Mouse (Mus musculus) embryonic facial prominence, embryonic 12.5 days (tissue): ENCODE measurements around the gene Sh2b3. TPM values are rescaled to one million over a fixed set of nuclear protein-coding genes. Genes with fewer than 3 reads are reported as not detected.
"Not testable (repeated sequence)": the region's sequence is repeated elsewhere in the genome, so short reads cannot be mapped to it uniquely, and the experiment has no call there.

Experiments used
- ATAC-seq: fragments of 200-750 bp; cut with Nextera tagmentation; 2 replicates; pipeline ENCODE4 v1.8.0; 2017; ENCODE audit not compliant: insufficient number of reproducible peaks, insufficient read depth, low FRiP score, low TSS enrichment
- H3K27ac ChIP-seq: fragments of 300-500 bp; sonication (generic); 2 replicates; pipeline ENCODE4 v1.5.1; 2016; ENCODE audit warnings: mild to moderate bottlenecking
- H3K27me3 ChIP-seq: fragments of 300-500 bp; sonication (generic); 2 replicates; pipeline ENCODE4 v1.6.1; 2016; ENCODE audit warnings: mild to moderate bottlenecking, moderate library complexity
- H3K36me3 ChIP-seq: fragments of 300-500 bp; sonication (generic); 2 replicates; pipeline ENCODE4 v1.6.1; 2016; ENCODE audit warnings: mild to moderate bottlenecking
- H3K4me1 ChIP-seq: fragments of 300-500 bp; sonication (generic); 2 replicates; pipeline ENCODE4 v1.6.1; 2016
- H3K4me2 ChIP-seq: fragments of 300-500 bp; sonication (generic); replicated peaks from 2 replicates; pipeline ENCODE4 v1.6.1; 2016; ENCODE audit warnings: mild to moderate bottlenecking, moderate library complexity
- H3K4me3 ChIP-seq: fragments of 300-500 bp; sonication (generic); 2 replicates; pipeline ENCODE4 v1.5.1; 2016; ENCODE audit warnings: mild to moderate bottlenecking
- H3K9ac ChIP-seq: fragments of 300-500 bp; sonication (generic); 2 replicates; pipeline ENCODE4 v1.6.1; 2016; ENCODE audit warnings: mild to moderate bottlenecking, moderate library complexity
- H3K9me3 ChIP-seq: fragments of 300-500 bp; sonication (generic); 2 replicates; pipeline ENCODE4 v1.6.1; 2016; ENCODE audit warnings: mild to moderate bottlenecking, moderate library complexity
- WGBS: fragments of 180-500 bp; shearing (Covaris S2); methylation state at CpG from one replicate; pipeline ENCODE4 v1.1.7; 2016; 5-methylcytosine and 5-hydroxymethylcytosine counted together
- polyA plus RNA-seq: library from polyadenylated mRNA; unstranded; fragments of >200 nt; fragmentation: Nextera tagmentation; extraction: Ambion mirVana; gene quantifications from 2 replicates; pipeline ENCODE4 v1.2.1, GENCODE M21; 2016

Sh2b3 gene
- polyA plus RNA-seq, 1 experiment from 2014 or later: 14.4 TPM

DNA sequence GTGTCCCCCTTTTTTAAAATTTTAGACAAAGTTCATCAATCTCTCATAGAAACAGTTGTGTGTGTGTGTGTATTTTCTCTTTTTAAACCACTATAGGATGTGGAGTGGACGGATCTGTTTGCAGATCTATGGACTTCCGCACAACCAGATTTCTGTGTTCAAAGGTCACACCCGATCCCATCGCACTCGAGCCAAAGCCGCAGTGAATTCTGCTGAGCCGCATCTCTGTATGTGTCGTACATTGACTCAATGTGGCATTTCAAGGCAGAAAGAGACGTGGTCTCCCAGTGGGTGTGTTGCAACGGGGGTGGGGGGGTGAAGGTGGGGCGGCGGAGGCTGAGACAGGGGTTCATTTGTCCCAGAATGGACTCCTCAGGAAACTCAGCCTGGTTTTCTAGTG lies 21.0 kb upstream of the Sh2b3 start:
- ATAC-seq: no peak
- Histone ChIP-seq H3K4me1 (no peaks in the 10 kb centered on the region), H3K9ac (no peak overlapping the region), H3K36me3 (peaks cover 36% of the 10 kb centered on the region), H3K27ac (no peak overlapping the region), H3K9me3 (peaks cover 8% of the 10 kb centered on the region; the same call in 1 of the 2 replicates), H3K4me2 (no peak overlapping the region), H3K4me3 (no peak overlapping the region), H3K27me3 (no peaks in the 10 kb centered on the region)
- 90% methylated on average over 12 of the region's 12 CpGs for WGBS

DNA sequence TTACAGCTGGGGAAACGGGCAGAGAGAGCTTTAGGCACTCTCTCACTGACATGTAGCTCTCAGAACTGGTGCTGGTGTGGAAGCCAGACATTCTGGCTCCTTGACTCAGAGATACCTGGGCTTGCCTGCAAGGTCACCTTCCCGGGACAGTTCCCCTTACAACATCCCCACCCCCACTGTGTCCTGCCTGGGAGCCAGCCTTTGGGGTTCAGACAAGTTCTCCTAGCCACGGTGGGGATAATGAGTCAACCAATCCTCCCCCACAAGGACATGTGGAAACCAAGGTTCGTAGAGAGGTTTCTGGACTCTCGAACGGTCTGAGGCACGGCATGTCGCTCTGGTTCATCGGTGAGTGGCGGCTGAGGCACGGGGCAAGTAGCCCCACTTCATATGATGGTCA lies 19.3 kb upstream of the Sh2b3 start:
- 84% methylated on average over 11 of the region's 11 CpGs for WGBS

DNA sequence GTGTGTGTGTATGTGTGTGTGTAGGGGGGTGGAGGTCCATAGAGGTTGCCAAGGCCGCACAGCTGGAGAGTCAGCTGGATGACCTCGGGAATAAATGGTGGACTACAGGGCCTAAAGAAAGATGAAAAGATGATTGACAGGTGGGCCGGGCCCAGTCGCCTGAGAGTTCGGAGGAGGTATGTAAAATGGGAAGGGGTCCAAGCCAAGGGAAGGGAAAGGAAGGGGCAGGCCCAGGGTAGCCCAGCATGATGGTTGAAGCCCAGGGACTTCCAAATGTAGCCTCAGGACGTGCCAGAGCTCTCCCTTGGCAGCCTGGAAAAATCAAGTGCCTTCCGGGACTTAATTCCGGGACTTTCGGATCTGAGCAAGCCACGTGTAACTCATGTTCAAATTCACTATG lies 17.3 kb upstream of the Sh2b3 start:
- no peak for ATAC-seq
- Histone ChIP-seq H3K9ac (no peak overlapping the region), H3K36me3 (peaks cover 56% of the 10 kb centered on the region), H3K4me1 (peaks cover 12% of the 10 kb centered on the region), H3K27ac (no peak overlapping the region), H3K4me2 (no peak overlapping the region), H3K27me3 (no peaks in the 10 kb centered on the region), H3K4me3 (no peak overlapping the region), H3K9me3 (no peaks in the 10 kb centered on the region)
- WGBS: 78% methylated on average over 10 of the region's 10 CpGs

More for the DNA sequence above, 19.3 kb upstream of the Sh2b3 start:
- Histone ChIP-seq H3K4me3 (no peak overlapping the region), H3K4me2 (no peak overlapping the region), H3K36me3 (peaks cover 53% of the 10 kb centered on the region), H3K9me3 (peaks cover 8% of the 10 kb centered on the region; the same call in 1 of the 2 replicates), H3K27ac (no peak overlapping the region), H3K9ac (no peak overlapping the region), H3K4me1 (no peaks in the 10 kb centered on the region), H3K27me3 (no peaks in the 10 kb centered on the region)
- no peak for ATAC-seq

DNA sequence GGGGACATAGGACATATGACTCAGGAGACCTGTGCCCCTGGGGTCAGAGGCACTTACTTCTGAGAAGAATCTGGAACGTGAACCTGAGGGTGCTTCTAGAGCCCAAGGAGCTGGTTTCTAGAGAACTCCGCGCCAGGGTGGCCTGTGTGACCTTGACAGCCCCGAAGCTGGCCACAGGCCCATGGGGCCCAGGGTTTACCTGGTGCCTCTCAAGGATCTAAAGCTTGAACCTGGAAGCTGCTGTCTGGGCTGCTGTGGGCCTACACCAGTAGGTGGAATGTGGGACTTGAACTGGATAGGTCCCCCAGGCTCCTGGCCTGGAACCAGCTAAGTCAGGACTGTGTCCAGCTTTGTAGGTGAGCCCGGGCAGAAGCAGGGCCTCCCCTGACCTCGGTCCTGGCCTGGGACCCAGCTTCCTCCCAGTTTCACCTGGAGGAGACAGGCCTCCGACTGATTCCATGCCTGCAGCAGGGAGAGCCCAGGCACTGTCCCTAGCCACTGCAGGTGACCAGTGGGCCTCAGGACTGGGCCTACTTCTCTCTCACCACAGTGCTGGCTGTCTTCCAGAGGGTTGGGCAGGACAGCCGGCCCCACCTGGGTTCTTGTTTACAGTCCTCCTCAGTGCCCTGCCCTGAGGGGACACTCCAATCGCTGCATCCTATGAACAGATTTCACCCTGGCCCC lies 16.1 kb upstream of the Sh2b3 start:
- H3K36me3 ChIP-seq: peaks cover 56% of the 10 kb centered on the region
- H3K9ac ChIP-seq: no peak overlapping the region
- no peak overlapping the region for H3K4me3 ChIP-seq
- no peaks in the 10 kb centered on the region for H3K9me3 ChIP-seq
- H3K27ac ChIP-seq: no peak overlapping the region
- whole genome bisulfite sequencing: 86% methylated on average over 9 of the region's 9 CpGs
- ATAC-seq: no peak
- H3K4me1 ChIP-seq: peaks cover 16% of the 10 kb centered on the region
- H3K27me3 ChIP-seq: no peaks in the 10 kb centered on the region
- H3K4me2 ChIP-seq: no peak overlapping the region

DNA sequence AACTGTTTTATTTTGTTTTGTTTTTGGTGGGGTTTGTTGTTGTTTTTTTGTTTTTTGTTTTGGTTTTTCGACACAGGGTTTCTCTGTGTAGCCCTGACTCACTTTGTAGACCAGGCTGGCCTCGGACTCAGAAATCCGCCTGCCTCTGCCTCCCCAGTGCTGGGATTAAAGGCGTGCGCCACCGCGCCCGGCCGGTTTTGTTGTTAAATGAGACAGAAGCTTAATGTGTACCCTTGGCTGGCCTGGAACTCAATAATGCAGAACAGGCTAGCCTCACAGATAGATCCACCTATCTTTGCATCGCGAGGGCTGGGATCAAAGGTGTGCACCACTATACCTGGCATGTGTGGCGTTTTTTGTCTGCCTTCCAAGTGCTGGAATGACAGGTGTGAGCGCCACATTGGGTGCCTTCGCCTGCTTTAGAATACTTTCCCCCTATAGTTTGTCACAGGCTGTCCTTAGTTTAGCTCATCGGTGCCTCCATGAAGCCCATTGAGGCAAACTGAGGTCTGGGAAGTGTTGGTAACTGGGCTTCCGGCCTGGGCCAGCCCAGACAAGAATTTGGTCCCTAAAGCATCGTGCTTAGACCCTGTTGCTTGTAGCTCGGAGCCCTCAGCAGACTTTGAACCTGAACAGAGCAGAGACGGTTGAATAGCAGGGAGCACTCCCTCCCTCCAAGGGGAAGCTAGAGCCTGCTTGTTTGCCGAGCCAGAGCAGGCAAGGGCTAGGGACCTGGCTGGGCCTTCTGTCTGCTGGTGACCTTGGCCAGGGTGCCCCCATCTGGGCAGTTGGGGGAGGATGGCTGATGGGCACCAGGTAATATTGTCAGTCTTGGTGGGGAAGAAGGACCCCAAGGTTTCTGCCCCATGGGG lies 12.3 kb upstream of the Sh2b3 start:
- H3K36me3 ChIP-seq: peaks cover 41% of the 10 kb centered on the region
- peaks cover 8% of the 10 kb centered on the region; the same call in 1 of the 2 replicates for H3K27me3 ChIP-seq
- no peak for ATAC-seq
- no peak overlapping the region for H3K27ac ChIP-seq
- peaks cover 16% of the 10 kb centered on the region for H3K4me1 ChIP-seq
- 38% methylated on average over 20 of the region's 20 CpGs for WGBS
- peak overlapping the region; percentile 83 for H3K4me3 ChIP-seq
- H3K9me3 ChIP-seq: no peaks in the 10 kb centered on the region
- peak overlapping the region; percentile 80 for H3K9ac ChIP-seq
- peak overlapping the region; percentile 71 for H3K4me2 ChIP-seq

DNA sequence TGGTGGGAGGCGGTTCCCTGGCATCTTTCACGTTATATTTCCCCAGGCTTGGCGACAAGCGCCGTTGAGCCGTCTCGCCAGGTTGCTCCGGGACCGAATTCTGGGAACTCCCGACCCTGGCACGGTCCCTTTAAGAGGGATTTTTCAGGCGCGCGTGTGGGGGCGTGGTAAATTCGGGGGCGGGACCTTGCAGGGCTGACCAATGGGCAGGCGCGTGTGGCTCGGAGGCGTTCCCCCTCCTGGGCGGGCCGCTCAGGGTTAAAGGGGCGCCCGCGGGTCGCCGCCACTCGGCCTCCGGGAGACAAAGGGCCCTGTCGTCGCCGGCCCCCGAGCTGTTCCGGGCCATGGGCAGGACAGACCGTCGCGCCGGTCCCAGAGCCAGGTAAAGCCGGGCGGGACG lies 11.3 kb upstream of the Sh2b3 start, which contains the start of gene Pheta1:
Gene Pheta1, plus strand, starts transcription at position 242 of the 400 bp plus-strand sequence.
- under 1% methylated on average over 36 of the region's 42 CpGs for WGBS
- peak within 1 kb of the TSS; percentile 83 for H3K4me3 ChIP-seq
- no peaks in the 10 kb centered on the region for H3K9me3 ChIP-seq
- H3K9ac ChIP-seq: peak within 1 kb of the TSS; percentile 80
- peaks cover 31% of the 10 kb centered on the region for H3K36me3 ChIP-seq
- peaks cover 17% of the 10 kb centered on the region for H3K27me3 ChIP-seq
- peak within 1 kb of the TSS; percentile 71 for H3K4me2 ChIP-seq
- peaks cover 16% of the 10 kb centered on the region for H3K4me1 ChIP-seq
- peak; percentile 87 for ATAC-seq
- H3K27ac ChIP-seq: peak within 1 kb of the TSS; percentile 84

DNA sequence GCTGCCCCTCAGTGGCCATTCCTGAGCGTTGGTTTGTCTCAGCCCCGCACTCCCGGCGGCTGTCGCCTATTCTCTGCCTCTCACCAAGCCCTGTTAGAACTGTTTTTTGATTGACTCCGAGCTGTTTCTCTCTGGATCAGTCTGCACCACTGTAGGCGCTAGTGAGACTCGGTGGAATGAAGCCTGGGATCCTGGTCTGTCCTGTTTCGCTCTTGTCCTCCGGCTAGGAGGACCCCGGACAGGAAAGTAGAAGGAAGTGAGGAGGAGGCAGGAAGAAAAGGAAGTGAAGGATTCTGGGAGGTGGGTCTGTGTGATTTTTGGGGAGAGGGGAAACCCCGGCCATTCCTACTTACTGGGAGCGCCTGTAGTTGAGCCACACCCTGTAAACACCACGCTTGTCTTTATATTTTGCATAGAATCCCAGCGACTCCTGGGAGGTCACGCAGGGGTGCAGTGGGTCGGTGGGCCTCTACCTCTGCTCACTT lies 10.6 kb upstream of the Sh2b3 start:
- peaks cover 23% of the 10 kb centered on the region for H3K27me3 ChIP-seq
- peaks cover 25% of the 10 kb centered on the region for H3K36me3 ChIP-seq
- H3K27ac ChIP-seq: peak overlapping the region; percentile 84
- peak overlapping the region; percentile 71 for H3K4me2 ChIP-seq
- no peak for ATAC-seq
- peak overlapping the region; percentile 83 for H3K4me3 ChIP-seq
- peak overlapping the region; percentile 50 for H3K9ac ChIP-seq
- H3K9me3 ChIP-seq: no peaks in the 10 kb centered on the region
- under 1% methylated on average over 17 of the region's 17 CpGs for WGBS
- peaks cover 16% of the 10 kb centered on the region for H3K4me1 ChIP-seq

DNA sequence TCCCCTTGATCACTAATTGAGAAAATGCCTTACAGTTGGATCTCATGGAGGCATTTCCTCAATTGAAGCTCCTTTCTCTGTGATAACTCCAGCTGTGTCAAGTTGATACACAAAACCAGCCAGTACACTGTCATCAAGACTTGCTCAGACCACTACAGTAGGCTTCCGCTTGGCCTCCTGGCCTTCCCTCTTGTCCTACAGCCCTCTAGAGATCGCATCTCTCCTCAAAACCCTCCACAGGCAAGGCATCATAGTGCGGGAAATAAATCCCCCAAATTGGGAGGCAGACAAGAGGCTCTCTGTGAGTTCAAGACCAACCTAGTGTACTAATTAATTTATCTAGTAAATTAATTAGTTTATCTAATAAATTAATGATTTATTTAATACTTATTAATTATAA lies 9.8 kb upstream of the Sh2b3 start:
- ATAC-seq, H3K27ac ChIP-seq, H3K9ac ChIP-seq, H3K4me2 ChIP-seq, H3K9me3 ChIP-seq, H3K4me3 ChIP-seq: not testable (repeated sequence)
- Histone ChIP-seq H3K4me1 (peaks cover 16% of the 10 kb centered on the region), H3K27me3 (peaks cover 28% of the 10 kb centered on the region), H3K36me3 (peaks cover 17% of the 10 kb centered on the region)
- WGBS: 80% methylated on average over 3 of the region's 3 CpGs

DNA sequence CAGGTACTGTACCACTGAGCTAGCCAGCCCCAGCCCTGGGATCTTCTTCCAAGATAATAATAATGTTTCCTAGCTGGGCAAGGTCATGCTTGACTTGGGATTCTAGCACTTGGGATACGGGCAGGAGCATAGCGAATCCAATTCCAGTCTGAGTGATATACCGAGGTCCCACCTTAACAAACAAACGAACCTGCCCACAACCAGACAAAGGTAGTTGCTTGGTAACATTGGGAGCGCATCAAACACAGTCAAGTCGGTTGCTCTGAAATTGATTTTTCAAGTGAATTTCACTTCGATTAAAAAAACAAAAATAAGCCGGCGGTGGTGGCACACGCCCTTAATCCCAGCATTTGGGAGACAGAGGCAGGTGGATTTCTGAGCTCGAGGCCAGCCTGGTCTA lies 8.9 kb upstream of the Sh2b3 start:
- Histone ChIP-seq H3K27ac (no peak overlapping the region), H3K36me3 (peaks cover 7% of the 10 kb centered on the region), H3K9ac (no peak overlapping the region), H3K4me3 (no peak overlapping the region), H3K4me2 (no peak overlapping the region), H3K4me1 (peaks cover 16% of the 10 kb centered on the region), H3K27me3 (peaks cover 35% of the 10 kb centered on the region), H3K9me3 (no peaks in the 10 kb centered on the region)
- 79% methylated on average over 11 of the region's 11 CpGs for WGBS
- ATAC-seq: no peak

DNA sequence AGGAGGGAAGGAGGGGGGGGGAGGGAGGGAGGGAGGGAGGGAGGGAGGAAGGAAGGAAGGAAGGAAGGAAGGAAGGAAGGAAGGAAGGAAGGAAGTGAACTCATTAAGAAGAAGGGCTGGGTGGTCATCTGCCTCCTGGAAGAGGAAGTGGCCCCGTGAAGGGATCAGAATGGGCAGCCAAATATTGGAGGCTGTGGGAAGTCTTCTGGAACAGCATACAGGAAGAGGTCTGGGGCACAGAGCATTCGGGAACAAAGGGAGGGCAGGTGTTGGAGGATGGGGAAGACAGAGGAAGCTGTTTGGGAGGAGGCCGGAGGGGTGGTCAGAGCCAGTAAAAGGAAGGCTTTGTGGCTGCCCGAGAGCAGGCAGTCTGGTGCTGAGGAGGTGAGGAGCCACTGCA lies 7.9 kb upstream of the Sh2b3 start:
- no peaks in the 10 kb centered on the region for H3K9me3 ChIP-seq
- no peaks in the 10 kb centered on the region for H3K36me3 ChIP-seq
- no peak for ATAC-seq
- H3K4me2 ChIP-seq: no peak overlapping the region
- peaks cover 38% of the 10 kb centered on the region for H3K27me3 ChIP-seq
- WGBS: 23% methylated on average over 4 of the region's 4 CpGs
- no peak overlapping the region for H3K27ac ChIP-seq
- peaks cover 10% of the 10 kb centered on the region for H3K4me1 ChIP-seq
- no peak overlapping the region for H3K4me3 ChIP-seq
- no peak overlapping the region for H3K9ac ChIP-seq

DNA sequence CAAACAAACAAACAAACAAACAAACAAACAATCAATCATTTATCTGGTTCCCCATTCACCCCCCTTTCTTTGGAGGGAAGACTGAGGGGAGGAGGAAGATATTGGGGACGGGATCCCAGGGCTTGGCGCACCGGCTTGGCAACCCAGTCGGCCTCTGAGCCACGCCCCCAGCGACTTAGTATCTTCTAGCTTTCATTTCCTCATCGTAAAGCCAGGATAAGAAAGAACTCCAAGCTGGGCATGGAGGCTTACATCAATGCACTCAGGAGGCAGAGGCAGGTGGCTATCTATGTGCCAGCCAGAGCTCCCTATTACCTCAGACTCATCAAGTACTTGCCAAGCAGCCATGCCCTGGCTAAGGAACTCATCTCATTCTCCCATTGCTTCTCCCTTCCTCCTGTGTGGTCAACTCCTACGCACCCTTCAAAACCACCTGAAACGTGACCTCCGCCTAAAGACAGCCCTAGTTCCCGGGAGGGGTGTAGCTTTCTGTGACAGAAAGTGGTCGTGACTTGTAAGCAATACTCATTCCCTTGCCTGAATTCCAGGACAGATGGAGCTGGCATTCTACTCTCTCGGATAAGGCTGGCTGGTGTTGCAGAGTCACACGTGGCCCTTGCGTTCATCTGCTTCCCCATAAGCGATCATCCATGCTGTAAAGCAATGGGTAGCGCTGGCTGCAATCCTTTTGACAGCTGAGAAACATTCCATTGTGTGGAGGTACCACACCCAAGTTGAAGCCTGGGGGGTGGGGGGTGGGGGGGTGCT lies 5.9 kb upstream of the Sh2b3 start:
- ATAC-seq: no peak
- Histone ChIP-seq H3K9ac (no peak overlapping the region), H3K9me3 (no peaks in the 10 kb centered on the region), H3K4me2 (peak overlapping the region; percentile 64), H3K36me3 (no peaks in the 10 kb centered on the region), H3K4me3 (peak overlapping the region; percentile 44; the same call in 1 of the 2 replicates), H3K27me3 (peaks cover 51% of the 10 kb centered on the region), H3K4me1 (peaks cover 8% of the 10 kb centered on the region), H3K27ac (no peak overlapping the region)
- WGBS: 12% methylated on average over 17 of the region's 17 CpGs
